Mouse (Mus musculus) spleen, postnatal 4 days (tissue): Measurements from ENCODE around the gene Olfr718-ps1.
A peak's percentile ranks its signal among the peaks of the same experiment; 100 is the strongest.

Experiments used
- DNase-seq, 2 experiments: peaks; one replicate each; pipeline ENCODE4 v3.0.0; 2022; ENCODE audit warnings: low spot score in 2 of 2

Gene Olfr718-ps1

DNA sequence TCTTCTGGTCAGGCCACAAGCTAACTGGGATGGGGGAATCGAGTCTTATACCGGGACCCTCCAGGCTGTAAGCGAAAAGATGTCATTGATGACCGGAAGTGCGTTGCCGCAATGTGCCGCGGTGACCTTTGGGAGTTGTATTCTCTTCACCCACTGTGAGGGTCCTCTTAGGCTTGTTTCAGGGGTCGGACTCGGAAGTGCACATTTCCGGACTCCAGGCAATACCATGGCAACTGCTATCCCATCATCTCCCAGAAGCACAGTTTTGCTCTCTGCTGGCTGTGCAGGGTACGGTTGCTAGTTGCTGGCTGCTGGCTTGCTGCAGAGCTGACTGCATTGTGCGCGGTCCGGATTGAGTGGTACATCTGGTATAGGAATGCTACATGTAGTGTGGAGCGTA is 18.3 kb downstream of the Olfr718-ps1 start:
- no peak for DNase-seq

DNA sequence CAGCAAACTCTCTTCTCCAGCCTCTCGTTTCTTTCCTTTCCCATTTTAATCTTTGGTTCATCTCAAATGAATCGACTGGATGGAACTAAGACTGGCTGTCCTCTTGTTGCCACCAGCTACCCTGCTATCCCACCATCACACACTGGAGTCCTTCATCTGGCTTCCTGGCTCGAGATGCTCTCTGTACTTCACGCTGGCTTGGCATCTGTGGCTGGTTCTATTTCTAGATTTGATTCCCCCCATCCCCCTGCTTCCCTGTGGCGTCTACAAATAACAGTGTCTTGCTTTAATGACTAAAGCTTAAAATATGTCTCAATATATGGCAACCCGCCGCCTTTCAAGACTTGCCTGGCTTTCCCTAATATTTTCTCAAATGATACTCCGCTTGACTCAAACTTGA is 19.5 kb downstream of the Olfr718-ps1 start:
- DNase-seq: no peak

DNA sequence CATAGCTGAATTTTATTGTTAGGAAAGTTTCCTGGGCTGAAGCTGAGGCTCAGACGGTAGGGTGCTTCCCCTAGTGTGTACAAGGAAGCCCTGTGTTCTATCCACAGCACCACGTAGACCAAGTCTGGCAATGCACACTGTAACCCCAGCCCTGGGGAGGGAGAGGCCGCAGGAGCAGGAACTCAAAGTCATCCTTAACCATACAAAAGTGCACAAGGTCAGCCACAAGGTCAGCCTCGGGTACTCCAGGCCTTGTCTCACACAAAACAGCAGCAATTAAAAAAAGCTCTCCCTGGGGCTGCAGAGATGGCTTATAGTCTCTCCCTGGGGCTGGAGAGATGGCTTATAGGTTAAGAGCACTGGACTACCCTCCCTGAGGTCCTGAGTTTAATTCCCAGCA is 20.5 kb downstream of the Olfr718-ps1 start:
- DNase-seq: no peak

DNA sequence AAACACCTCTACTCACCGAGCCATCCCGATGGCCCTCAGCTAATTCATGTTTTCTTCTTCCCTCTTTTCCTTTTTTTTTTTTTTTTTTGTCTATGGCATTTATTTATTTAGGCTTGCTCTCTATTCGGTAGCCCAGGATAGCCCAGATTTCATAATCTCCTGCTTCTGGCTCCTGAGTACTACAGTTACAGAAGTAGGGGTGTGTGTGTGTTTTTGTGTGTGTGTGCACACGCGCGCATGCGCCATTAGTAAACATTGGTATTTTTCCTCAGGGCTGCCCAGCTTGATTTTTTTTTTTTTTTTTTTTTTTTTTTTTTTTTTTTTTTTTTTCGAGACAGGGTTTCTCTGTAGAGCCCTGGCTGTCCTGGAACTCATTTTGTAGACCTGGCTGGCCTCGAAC is 21.3 kb downstream of the Olfr718-ps1 start:
- no peak for DNase-seq

DNA sequence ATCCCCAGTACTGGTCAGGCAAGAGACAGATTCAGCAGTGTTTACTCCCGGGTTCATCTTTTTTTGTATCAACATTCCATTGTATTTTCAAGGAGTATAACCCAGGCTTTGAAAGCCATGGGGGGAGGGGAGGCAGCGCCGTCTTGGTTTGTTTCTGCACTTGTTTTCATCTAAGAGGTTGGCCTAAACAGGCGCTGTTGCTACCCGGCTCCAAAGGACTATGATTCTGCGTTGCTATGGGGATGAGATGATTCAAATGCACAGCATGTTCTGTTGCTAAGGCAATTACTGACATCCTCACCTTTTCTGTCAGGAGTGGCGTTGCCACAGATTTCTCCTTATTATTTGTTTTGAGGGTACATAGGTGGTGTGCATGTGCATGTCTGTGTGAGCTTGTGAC is 21.8 kb downstream of the Olfr718-ps1 start:
- no peak for DNase-seq

DNA sequence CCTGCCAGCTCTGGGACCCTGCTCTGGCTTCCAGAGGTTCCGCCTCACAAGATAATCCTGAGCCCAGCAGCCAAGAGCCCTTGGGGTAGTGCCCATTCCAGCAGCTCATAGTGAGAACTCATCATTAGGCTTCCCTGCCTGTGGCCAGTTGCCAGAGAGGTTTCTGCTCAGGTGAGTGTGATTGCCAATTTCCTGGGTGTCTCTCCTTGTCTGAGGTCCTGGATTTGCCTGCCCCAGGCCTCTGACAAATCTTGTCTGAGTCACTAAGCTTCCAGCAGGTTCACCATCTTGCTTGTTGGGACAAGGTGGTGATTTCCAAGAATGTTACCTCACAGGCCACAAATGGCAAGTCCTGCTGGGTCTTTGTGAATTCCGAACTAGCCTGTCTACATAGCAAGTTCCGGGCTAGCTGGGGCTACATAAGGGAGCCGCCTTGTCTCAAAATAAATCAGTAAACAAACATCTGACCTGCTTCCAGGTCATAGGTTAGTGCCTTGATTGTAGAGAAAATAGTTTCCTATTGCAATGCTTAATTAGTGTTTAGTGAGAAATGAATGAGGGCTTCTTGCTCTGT is 22.5 kb downstream of the Olfr718-ps1 start:
- DNase-seq: no peak

DNA sequence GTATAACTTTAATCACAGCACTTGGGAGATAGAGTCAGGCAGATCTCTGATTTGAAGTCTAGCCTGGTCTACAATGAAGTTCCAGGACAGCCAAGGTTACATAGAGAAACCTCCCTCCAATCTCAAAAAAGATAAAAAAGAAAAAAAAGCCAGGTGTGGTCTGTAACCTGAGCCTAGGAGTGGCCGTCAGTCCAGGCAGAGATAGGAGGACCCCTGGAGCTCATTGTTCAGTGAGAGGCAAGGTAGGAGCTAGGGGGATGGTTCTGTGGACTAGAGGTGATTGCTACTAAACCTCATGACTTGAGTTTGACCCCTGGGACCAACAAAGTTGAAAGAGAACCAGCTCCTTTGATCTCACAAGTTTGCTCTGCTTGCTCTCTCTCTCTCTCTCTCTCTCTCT is 24.7 kb downstream of the Olfr718-ps1 start:
- DNase-seq: no peak

DNA sequence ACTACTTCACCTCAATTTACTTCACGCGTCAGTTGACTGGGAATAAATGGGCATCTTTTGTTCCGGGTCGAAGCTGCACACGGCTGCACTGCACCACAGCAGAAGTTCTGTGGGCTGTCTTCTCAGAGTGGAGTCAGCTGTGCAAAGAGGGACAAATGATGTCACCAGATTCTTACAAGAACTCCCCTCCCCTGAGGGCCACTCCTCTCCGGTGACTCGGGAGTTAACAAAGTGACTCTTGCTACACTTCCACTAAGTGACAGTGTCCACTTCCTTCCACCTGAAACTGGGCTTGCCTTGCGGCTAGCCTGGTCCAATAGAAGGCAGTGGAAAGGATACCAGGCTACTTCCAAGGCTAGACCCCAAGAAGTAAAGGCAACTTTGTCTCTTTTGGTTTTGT is 25.3 kb downstream of the Olfr718-ps1 start:
- DNase-seq: no peak

DNA sequence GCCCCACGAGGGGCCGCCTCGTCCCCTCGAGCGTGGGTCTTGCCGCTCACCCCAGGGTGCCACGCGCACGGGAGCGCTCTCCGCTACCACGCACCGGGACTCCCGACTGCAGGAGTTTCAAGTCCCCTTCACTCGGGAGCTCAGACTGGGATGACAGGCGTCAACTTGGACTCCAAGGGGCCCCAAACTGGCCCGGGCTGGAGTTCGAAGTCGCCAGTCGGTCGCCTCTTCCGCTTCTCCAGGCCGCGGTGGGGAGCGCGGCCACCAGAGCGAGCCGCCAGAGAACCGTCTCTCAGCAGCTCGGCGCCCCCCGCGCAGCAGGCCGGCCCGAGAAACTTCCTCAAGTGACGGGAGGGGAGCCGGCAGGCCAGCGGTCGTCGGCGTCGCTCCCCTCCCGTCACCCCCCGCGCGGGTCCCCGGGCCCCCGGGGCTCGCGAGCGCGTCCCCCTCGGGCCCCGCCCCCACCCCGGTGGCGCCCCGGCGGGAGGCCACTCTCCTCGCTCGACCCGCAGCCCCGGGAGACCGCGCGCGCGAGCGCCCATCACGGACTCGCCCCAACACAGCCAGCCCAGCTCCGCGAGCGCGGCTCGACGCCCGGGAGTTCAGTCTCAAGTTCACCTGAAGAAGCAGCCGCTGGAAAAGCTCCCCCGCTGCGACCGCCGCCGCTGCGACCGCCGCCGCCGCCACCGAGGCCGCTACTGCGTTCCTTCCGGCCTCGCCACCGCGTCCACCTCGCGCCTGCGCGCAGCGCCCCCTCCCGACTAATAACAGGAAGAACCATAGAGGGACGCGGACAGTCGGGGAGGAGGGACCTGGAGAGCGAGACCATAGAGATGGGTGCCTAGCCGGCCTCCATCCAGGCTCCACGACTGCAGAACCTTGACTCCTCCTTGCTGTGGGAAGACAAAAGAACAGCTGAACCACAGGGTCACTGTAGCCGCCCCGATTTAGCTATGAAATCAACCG is 34.8 kb downstream of the Olfr718-ps1 start, which contains the start of gene Rnf216:
TSS of gene Rnf216 (minus strand) at position 714 of the 966 bp plus-strand sequence.
- peak; percentile 91 to 98 for DNase-seq

DNA sequence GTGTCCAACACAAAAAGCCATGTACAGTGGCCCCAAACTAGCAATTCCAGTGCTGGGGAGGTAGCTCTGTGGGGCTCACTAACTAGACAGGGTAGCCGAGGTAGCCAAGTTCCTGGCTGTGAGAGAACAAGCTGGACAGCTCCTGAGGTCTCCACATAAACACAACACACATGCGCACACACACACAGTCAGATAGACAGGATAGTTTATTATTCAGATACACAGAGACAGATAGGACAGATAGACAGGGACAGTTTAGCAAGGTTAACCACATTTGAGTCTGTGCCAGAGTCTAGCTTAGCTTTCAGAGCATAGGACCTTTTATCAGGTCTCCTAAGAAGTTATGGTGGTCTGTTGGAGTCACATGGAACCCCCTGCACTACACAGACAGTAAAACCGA is 40.5 kb downstream of the Olfr718-ps1 start:
- no peak for DNase-seq

DNA sequence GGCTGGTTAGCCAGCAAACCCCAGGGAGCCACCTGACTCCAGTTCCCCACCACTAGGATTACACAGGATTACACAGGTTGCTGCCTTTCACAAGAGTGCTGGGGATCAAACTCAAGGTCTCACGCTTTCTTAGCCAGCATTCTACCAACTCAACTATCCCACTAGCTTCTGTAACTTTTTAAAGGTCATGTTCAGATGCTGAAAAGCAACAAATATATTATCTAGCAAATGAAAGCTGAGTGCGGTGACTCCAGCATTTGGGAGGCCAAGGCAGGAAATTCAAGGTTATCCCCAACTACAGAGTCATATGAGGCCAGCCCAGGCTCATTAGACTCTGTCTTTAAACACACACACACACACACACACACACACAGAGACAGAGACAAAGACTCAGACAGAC is 44.1 kb downstream of the Olfr718-ps1 start:
- no peak for DNase-seq

DNA sequence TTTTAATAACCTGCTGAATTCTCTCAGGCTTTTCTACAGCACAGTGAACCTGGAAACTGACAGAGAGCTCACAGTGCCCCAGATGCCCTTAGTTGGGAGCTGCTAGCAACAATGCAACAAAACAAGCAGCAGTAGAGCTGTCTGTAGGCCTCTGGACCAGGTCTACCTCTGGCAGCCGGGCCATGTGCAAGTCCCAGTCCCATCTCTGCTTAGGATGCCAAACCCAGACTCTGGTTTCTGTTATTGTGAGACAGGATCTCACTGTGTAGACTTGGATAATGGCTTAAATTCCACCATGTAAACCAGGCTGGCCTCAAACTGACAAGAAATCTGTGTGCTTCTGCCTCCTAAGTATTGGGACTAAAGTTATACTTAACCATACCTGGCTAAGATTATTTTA is 45.8 kb downstream of the Olfr718-ps1 start:
- DNase-seq: no peak

DNA sequence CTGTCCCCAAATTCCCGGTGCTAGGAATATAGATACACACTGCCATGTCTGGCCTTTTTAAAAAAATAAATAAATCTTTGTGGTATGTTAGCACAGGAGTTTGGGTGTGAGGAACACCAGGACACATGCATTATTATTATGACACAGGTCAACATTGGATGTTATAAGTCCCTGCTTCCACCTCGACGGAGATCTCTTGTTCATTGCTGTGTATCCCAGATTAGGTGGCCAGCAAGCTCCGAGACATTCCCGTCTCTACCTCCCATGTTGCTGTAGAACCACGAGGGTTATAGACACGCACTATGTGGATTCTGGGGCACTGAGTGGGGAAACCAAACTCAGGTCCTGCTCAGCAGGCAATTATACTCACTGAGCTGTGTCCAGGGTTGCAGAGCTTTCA is 52.1 kb downstream of the Olfr718-ps1 start:
- no peak for DNase-seq

DNA sequence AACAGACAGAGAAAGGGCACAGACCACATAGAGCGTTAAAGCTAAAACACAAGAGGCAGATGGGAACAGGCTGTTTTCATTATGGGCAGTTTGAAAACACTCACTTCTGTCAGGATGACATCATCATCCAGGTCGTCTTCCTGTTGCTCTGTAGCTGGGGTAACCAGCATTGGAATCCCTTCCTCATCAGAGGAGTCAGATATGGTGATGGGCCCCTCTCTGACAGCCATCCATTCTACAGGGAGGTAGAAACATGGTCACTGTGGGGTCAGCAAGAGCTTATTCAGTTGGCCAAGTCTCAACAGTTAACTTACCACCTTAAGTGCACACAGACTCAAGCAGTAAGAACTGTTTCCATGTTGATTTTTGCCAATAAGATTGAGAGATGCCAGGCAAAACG is 54.5 kb downstream of the Olfr718-ps1 start:
- no peak for DNase-seq

DNA sequence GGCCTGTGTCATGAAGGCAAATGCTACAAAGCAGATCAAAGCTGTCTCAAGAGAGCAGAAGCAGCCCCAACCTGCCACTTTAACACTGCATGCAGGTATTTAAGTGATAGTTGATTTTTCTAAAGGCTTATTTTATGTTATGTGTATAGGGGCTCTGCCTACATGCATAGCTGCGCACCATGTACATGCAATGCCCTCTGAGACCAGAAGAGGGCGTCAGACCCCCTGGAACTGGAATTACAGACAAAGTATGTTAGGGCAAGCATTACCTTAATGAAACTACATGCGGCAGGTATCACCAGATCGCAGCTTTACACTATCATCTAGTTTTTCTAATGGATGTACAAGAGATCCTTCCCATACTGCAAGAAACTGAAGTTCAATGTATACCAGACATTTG is 62.5 kb downstream of the Olfr718-ps1 start:
- peak; percentile 60 to 80 for DNase-seq
